Mouse (Mus musculus) kidney, postnatal 4 days (tissue): ENCODE results near the gene Egfl7.

Source experiments
- DNase-seq, 2 experiments: peaks; one replicate each; pipeline ENCODE4 v3.0.0; 2021; ENCODE audit warnings: mixed read lengths in 2 of 2

Egfl7 gene

GRCm38 (mm10) chr2:26594934-26595724, 15.3 kb downstream of the Egfl7 start:
- peak; percentile 60 to 77 for DNase-seq

- peak in 1 of 2 experiments; percentile 24 for DNase-seq
Measured at GRCm38 (mm10) chr2:26595725-26596435, 16.1 kb downstream of the Egfl7 start.

DNA sequence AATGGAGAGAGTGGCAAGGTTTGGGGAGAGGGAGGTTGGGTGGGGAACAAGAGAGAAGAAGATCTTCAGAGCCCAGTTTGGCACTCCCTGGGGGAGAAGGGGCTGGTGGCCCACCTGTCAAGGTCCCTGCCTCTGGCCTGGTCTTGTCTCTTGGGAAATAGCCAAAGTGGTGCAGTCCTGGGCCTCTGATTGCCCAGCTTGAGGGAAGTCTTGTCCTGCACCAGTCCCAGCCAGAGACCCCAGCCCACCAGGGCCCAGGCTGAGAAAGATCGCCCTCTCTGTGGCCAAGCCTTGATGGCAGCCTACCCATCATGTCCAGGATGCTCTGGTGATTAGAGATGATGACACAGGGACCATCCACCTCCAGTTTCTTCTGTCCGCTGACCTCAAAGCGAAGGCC, 17.1 kb downstream of the Egfl7 start:
- no peak for DNase-seq

- DNase-seq, result no peak
Measured at GRCm38 (mm10) chr2:26597810-26598209, 18.0 kb downstream of the Egfl7 start.

- no peak for DNase-seq
Measured at GRCm38 (mm10) chr2:26598462-26598861, 18.6 kb downstream of the Egfl7 start.

- DNase-seq, result no peak
Measured at GRCm38 (mm10) chr2:26599965-26600364, 20.2 kb downstream of the Egfl7 start.

DNA sequence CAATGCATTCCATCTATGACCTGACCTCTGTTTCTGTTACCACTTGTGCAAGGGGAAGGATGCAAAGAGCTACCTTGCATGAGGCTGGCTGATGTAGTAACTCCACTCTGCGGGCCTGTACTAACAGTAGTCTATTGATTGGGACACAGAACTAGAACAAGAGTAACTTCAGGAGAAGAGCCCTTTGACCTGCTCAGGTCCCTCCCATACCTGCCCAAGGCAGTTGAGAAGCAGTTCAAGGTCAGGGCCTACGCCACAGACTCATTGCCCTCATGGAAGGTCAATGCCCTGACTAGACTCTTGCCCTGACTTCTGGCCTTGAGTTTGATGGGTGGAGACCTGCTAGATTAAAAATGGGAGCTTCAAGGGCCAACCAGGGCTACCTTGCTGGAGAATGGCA, 20.9 kb downstream of the Egfl7 start:
- no peak for DNase-seq

DNA sequence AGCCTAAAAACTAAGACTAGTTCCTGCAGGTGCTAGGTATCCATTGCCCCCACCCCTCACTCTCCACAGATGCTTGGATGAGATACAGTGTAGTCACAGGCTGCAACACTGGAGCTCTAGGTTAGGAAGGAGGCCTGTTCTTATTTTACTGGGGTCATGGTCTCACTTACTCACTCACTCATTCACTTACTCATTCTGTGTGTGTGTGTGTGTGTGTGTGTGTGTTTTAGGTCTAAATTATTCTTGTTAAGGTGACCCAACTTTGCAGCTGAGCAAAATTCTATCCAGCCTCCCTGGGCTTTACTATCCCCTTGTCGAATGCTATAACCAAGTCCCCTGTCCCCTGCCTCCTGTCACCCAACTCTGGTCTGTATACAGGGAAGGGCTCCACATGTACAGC, 21.8 kb downstream of the Egfl7 start:
- DNase-seq, result no peak

DNA sequence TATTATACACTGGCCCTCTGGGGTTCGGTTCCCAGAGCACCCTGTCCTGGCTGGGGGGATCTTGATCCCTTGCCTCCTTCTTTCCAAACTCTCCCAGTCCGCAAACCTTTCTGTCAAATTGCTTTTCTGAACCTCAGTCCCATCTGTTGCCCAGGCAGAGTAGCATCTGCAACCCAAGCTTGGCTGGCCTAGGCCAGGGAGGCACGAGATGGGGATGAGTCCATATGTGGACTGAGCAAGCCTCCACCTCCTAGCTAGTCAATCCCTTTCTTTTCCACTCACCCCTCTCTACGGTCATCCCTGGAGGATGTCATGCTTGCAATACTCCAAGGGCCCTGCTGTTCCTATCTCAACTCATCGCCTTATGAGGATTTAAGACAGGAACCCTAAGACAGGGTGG, 22.8 kb downstream of the Egfl7 start:
- no peak for DNase-seq

GRCm38 (mm10) chr2:26603159-26603558, 23.3 kb downstream of the Egfl7 start:
- no peak for DNase-seq

- peak; percentile 89 to 93 for DNase-seq
Measured at GRCm38 (mm10) chr2:26603720-26604671, 24.2 kb downstream of the Egfl7 start, which contains the start of gene Agpat2. Gene Agpat2, minus strand, starts transcription at chr2:26604417.

DNA sequence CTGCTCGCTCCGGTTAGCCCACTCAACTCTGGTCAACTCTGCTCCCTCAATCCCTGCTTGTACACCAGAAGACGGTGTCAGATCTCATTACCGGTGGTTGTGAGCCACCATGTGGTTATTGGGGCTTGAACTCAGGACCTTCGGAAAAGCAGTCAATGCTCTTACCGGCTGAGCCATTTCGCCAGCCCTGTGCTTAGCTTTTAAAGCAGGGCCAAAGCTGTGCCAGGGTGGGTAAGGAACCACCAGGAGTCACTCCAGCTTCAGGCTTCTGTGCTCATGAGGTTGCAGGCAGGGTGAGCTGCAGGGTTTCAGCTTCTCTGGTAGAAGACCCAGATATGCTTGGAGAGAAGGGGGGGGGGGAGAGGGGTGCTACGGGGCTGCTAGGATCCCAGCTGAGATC, 25.5 kb downstream of the Egfl7 start:
- DNase-seq, result no peak

- no peak for DNase-seq
Measured at GRCm38 (mm10) chr2:26606579-26606978, 26.8 kb downstream of the Egfl7 start.

GRCm38 (mm10) chr2:26607056-26607910, 27.5 kb downstream of the Egfl7 start:
- DNase-seq, result no peak

DNA sequence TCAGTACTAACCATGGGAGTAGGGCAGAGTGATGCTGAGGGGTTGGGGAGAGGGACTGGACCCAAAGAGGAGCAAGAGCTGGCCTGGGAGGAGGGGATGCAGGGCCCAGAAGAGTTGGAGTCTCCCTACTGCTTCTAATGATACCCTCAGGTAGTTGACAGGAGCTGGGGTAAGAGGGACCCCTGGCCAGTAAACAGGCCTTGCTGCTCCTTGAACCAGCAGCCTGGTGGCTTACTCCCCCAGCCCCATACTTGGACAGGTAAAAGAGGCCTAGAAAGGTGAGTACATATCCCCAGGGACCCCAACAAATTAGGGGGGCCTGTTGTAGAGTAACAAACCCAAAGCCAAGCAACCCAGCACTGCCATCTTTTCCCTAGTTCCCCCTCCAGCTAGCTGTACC, 29.0 kb downstream of the Egfl7 start:
- no peak for DNase-seq

DNA sequence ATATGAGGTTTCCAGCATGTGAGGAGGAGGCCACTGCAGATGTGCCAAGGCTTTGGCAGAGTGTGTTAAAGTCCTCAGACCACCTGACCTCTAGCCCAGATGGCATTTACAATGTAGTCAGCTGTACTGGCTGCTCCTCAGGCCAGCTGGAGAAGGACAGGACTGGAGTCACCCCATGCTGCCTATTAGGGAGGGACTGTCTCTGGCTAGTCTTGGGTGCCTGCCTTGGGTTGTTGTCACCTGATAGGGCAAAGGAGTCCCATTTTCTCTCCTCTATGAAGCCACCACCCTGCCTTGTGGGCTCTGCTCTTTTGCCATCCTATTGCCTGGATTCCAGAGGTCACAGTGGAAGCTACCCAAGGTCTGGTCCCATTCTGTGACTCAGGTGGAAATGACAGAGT, 29.4 kb downstream of the Egfl7 start:
- no peak for DNase-seq

DNA sequence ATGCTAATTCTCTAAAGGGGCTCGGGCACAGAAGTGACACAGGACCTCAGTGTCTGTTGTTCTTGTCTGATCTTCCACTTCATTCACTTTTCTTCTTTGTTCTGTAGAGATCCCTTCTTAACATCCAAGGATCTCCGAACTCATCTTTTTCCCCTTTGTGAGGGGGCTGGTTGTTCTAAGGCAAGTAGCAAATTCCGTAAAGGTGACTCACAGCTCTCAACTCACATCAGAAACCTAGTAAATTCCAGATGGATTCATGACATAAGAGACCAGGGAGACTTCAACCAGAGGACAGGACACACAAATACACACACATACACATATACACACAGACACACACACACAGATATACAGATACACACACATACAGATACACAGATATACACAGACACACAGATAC, 30.7 kb downstream of the Egfl7 start:
- no peak for DNase-seq

GRCm38 (mm10) chr2:26611054-26611453, 31.2 kb downstream of the Egfl7 start:
- no peak for DNase-seq

DNA sequence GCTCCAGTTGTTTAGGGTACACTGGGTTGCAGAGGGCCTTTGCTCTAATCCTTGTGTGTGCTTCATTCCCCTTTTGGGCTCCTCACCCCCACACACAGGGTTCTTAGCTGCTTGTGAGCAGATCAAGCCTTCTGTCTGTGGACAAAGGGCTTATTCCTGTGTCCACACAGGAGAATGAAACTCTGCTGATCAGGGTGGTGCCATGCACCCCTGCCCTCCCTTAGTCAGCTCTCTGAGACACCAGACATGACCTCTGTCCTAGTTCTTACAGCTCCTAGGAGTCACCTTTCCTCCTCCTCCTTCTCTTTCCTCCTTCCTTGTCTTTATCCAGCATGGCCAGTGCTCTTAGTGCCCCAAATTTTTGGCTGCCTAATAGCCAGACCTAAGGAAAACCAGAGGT, 32.1 kb downstream of the Egfl7 start:
- no peak for DNase-seq

GRCm38 (mm10) chr2:26614903-26615302, 35.1 kb downstream of the Egfl7 start:
- no peak for DNase-seq

- DNase-seq, result no peak
Measured at GRCm38 (mm10) chr2:26615459-26616124, 35.8 kb downstream of the Egfl7 start.

- no peak for DNase-seq
Measured at GRCm38 (mm10) chr2:26617331-26617730, 37.5 kb downstream of the Egfl7 start.
